Mouse (Mus musculus) kidney, adult 10 weeks (tissue): ENCODE measurements around the gene Klhl24. TPM values are rescaled to one million over a fixed set of nuclear protein-coding genes. Genes with fewer than 3 reads are reported as not detected.

Experiments used
- polyA plus RNA-seq: library from polyadenylated mRNA; stranded (reverse); fragments of 350-450 nt; fragmentation: Illumina TruSeq; extraction: RNeasy Lipid Tissue Mini Kit (QIAGEN cat#74804); gene quantifications from one replicate; pipeline ENCODE4 v1.2.3, GENCODE M21; 2014; ENCODE audit warnings: low read depth, low replicate concordance

Klhl24 gene
- 85.8 TPM for polyA plus RNA-seq

GRCm38 (mm10) chr16:20097069-20097710, at the start of gene Klhl24:
Klhl24 (plus strand) TSS chr16:20097542.

GRCm38 (mm10) chr16:20140772-20141531, 43.6 kb downstream of the Klhl24 start, which contains the start of gene Yeats2:
Yeats2 (plus strand) TSS chr16:20141063.

Other genes with a start within 250 kb of the Klhl24 start
- 5.2 TPM for gene Klhl6, start 114.5 kb upstream of the Klhl24 start, polyA plus RNA-seq
- gene Yeats2, start 43.5 kb downstream of the Klhl24 start, polyA plus RNA-seq, result 13.2 TPM
- gene Map6d1, start 143.8 kb downstream of the Klhl24 start, polyA plus RNA-seq, result 0.12 TPM
- gene Parl, start 204.8 kb downstream of the Klhl24 start, polyA plus RNA-seq, result 59.5 TPM
- gene Cyp2ab1, start 227.9 kb downstream of the Klhl24 start, polyA plus RNA-seq, result not detected